Mouse (Mus musculus): ENCODE data around the gene Ptchd4. TPM values are rescaled to one million over a fixed set of nuclear protein-coding genes. Genes with fewer than 3 reads are reported as not detected.

Gene Ptchd4
- polyA plus RNA-seq, 1 experiment from 2014 or later: 0.10 TPM

GRCm38 (mm10) chr17:42427961-42428360 lies 112.2 kb downstream of the Ptchd4 start:
- no peak for DNase-seq (ENCODE audit: low spot score)

- no peak for DNase-seq (ENCODE audit: low spot score)
Observed at GRCm38 (mm10) chr17:42430380-42430779, 114.6 kb downstream of the Ptchd4 start.

- no peak for DNase-seq (ENCODE audit: low spot score)
Observed at GRCm38 (mm10) chr17:42452235-42452634, 136.5 kb downstream of the Ptchd4 start.

GRCm38 (mm10) chr17:42456441-42456840 lies 140.7 kb downstream of the Ptchd4 start:
- no peak for DNase-seq (ENCODE audit: low spot score)

GRCm38 (mm10) chr17:42462726-42463125 lies 147.0 kb downstream of the Ptchd4 start:
- no peak for DNase-seq (ENCODE audit: low spot score)

GRCm38 (mm10) chr17:42480173-42480991 lies 164.6 kb downstream of the Ptchd4 start:
- DNase-seq (ENCODE audit: low spot score): no peak

GRCm38 (mm10) chr17:42509356-42510262 lies 193.9 kb downstream of the Ptchd4 start:
- no peak for DNase-seq (ENCODE audit: low spot score)

- no peak for DNase-seq (ENCODE audit: low spot score)
Observed at GRCm38 (mm10) chr17:42530147-42530546, 214.4 kb downstream of the Ptchd4 start.

GRCm38 (mm10) chr17:42549578-42549977 lies 233.8 kb downstream of the Ptchd4 start:
- DNase-seq (ENCODE audit: low spot score): no peak

Measured in thymus, postnatal 0 days (tissue).